Mouse (Mus musculus) midbrain, embryonic 13.5 days (tissue): ENCODE measurements at regions not wholly inside any gene's neighbourhood (a gene's known extent, or its start where the extent isn't known, plus 50 kb on each side); places are given as distances from the start of the nearest gene placed in this dataset.
A peak's percentile ranks its signal among the peaks of the same experiment; 100 is the strongest.
"Not testable (repeated sequence)": the region's sequence is repeated elsewhere in the genome, so short reads cannot be mapped to it uniquely, and the experiment has no call there.

Experiments
- ATAC-seq: fragments of 200-750 bp; cut with Nextera tagmentation; 2 replicates; pipeline ENCODE4 v1.8.0; 2017; ENCODE audit warnings: mild to moderate bottlenecking, moderate TSS enrichment, moderate library complexity
- H3K27ac ChIP-seq: fragments of 300-500 bp; sonication (generic); 2 replicates; pipeline ENCODE4 v1.5.1; 2015; ENCODE audit warnings: inconsistent platforms, mild to moderate bottlenecking, moderate library complexity
- H3K27me3 ChIP-seq: fragments of 300-500 bp; sonication (generic); 2 replicates; pipeline ENCODE4 v1.6.1; 2015; ENCODE audit warnings: mild to moderate bottlenecking, inconsistent platforms
- H3K36me3 ChIP-seq: fragments of 300-500 bp; sonication (generic); 2 replicates; pipeline ENCODE4 v1.6.1; 2015; ENCODE audit warnings: mild to moderate bottlenecking, inconsistent platforms
- H3K4me1 ChIP-seq: fragments of 300-500 bp; sonication (generic); replicated peaks from 2 replicates; pipeline ENCODE4 v1.6.1; 2015; ENCODE audit warnings: inconsistent platforms
- H3K4me2 ChIP-seq: fragments of 300-500 bp; sonication (generic); replicated peaks from 2 replicates; pipeline ENCODE4 v1.6.1; 2015; ENCODE audit warnings: moderate library complexity, mild to moderate bottlenecking, inconsistent platforms
- H3K4me3 ChIP-seq: fragments of 300-500 bp; sonication (generic); replicated peaks from 2 replicates; pipeline ENCODE4 v1.5.1; 2015; ENCODE audit warnings: mild to moderate bottlenecking, inconsistent platforms
- H3K9ac ChIP-seq: fragments of 300-500 bp; sonication (generic); replicated peaks from 2 replicates; pipeline ENCODE4 v1.6.1; 2015; ENCODE audit warnings: mild to moderate bottlenecking, inconsistent platforms
- H3K9me3 ChIP-seq: fragments of 300-500 bp; sonication (generic); 2 replicates; pipeline ENCODE4 v1.6.1; 2016; ENCODE audit warnings: mild to moderate bottlenecking, inconsistent platforms
- WGBS: fragments of 180-500 bp; shearing (Covaris S2); methylation state at CpG from one replicate; pipeline ENCODE4 v1.1.7; 2015; 5-methylcytosine and 5-hydroxymethylcytosine counted together

DNA sequence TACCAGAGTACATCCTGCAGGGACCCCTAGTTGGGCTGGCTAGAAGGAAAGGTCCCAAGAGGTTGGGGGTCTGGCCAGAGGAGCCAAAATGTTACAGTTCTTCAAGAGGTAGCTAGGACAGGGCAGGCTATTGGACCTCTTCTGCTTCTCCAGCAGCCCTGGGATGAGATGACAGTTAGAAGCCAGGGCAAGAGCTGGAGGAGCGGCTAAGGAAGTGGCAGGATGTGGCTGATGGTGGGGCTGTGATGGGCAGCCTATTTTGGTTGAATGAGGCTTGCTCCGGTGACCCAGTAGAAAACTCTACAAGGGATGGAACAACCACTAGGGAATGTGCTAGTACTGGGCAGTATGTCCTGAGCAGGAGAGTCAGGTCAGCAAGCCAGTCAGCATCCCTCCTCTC lies 82.8 kb downstream of the Ddx11 start:
- no peaks in the 10 kb centered on the region for H3K36me3 ChIP-seq
- no peak overlapping the region for H3K4me2 ChIP-seq
- no peak for ATAC-seq
- WGBS = 91% methylated on average over 2 of the region's 2 CpGs
- no peak overlapping the region for H3K9ac ChIP-seq
- H3K9me3 ChIP-seq = no peaks in the 10 kb centered on the region
- H3K27me3 ChIP-seq = no peaks in the 10 kb centered on the region
- no peak overlapping the region for H3K4me3 ChIP-seq
- H3K27ac ChIP-seq = no peak overlapping the region
- no peaks in the 10 kb centered on the region for H3K4me1 ChIP-seq

DNA sequence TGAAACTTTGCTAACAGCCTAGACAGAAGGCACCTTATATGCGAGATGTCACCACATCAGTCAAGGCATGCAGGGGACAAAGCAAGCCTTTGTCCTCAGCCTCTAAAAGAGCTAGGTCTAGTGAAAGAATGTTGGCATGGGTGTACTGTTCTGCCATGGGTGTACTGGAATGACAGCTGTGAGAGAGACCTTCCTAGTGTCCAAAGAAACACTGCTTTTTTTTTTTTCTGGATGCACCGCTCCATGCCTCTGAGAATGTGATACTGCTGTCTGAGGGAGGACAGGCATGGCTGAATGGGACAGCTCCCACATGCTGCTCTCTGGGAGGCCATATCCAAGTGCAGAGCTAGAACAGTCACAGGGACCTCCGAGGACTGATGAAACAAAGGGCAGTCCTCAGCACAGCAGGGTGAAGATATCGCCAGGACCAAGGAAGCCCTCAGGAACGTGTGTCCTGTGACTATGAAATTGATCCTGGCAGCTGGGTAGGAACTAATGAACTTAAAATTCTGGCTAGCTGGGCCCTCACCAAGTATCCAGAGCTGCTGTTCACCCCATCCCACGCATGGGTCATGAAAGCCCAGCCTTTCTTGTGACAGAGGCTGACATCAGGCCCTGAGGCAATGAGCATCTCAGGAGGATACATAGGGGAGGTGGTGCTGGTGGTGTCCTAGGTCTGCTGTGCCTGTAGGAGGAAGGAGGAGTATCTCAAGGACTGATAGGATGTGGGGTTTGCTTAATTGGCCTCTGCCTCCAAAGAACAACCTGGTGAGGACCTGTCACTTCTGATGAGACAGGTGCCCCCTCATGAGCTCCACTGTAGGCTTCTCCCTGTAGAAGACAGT lies 84.6 kb downstream of the Ddx11 start:
- H3K27ac ChIP-seq = not testable (repeated sequence)

DNA sequence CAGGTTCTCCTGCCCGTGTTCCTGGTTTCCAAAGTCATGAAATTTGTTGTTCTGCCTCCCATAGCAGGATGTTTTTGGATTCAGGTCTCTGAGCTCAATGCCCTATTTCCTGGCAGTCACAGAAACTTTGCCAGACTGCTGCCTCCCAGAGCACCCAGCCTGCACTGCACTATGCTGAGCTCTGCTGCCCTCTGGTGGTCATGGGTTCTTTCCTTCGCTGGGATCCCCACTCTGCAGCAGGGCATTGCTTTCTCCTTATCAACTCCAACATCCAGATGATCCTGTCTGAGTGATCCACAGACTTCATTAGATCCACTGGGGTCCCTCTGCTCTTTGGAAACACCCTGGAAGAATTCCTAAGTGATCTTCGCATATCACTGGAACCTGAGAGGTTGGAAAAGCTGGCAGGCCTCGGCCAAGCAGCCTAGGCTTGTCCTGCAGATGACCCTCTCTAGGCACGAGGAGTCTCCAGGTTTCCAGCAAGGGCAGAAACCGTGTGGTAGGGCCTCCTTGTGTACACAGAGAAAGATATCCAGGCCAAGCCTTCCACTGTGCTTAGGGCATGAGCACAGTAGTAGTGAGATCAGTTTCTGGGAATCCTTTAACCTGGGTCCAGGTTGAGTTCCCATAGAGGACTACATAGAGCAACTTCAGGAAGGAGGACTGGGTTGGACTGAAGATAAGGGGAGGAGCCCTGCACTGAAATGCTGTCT lies 85.6 kb downstream of the Ddx11 start:
- H3K4me1 ChIP-seq, H3K27me3 ChIP-seq, H3K9me3 ChIP-seq, H3K36me3 ChIP-seq, H3K9ac ChIP-seq, H3K4me3 ChIP-seq, H3K27ac ChIP-seq, H3K4me2 ChIP-seq: not testable (repeated sequence)
- ATAC-seq = peak; percentile 85
- 44% methylated on average over 3 of the region's 6 CpGs for WGBS

More for the DNA sequence above, 84.6 kb downstream of the Ddx11 start:
- ATAC-seq, H3K36me3 ChIP-seq, H3K9me3 ChIP-seq, H3K4me2 ChIP-seq, H3K4me3 ChIP-seq, H3K9ac ChIP-seq, H3K4me1 ChIP-seq, H3K27me3 ChIP-seq: not testable (repeated sequence)
- 68% methylated on average over 6 of the region's 6 CpGs for WGBS

DNA sequence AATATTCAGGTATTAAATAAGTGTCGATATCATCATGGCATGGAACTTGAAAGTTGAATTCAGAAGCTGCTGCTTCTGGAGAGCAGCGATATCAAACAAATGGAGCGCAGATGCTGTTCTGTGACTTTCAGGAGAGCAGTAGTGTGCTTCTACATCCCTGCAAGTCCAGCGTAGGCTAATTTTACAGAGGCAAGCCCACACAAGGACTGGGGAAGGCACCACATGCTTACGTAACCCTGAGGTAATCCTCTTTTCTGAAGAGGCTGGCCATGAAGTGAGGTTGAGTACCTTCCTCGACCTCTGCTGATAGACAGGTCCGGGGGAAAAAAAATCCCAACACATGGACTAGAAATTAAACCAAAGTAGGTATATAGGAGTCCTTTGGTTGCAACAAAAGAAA lies 88.2 kb downstream of the Ddx11 start:
- Histone ChIP-seq H3K9ac (no peak overlapping the region), H3K4me2 (no peak overlapping the region), H3K9me3 (no peaks in the 10 kb centered on the region), H3K27ac (no peak overlapping the region), H3K4me1 (no peaks in the 10 kb centered on the region), H3K4me3 (no peak overlapping the region), H3K27me3 (no peaks in the 10 kb centered on the region), H3K36me3 (no peaks in the 10 kb centered on the region)
- ATAC-seq = no peak
- 83% methylated on average over 7 of the region's 7 CpGs for WGBS

DNA sequence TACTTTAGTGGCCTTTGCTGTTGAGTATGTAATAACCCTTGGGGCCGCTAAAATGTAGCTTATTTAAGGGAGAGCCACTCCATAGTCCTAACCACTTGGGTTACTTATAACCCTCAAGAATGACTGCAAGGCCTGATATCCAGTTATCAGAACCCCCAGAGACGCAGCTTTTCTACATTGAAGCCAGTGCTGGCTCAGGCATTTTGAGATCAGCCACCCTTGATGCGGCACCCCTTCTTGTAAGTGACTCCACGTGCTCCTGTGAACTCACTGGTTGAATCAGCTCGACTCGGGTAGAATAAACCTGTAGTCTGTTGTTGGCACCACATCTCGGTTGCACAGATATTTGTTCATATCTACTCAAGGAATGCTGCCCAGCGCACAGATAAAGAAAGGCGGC lies 89.3 kb downstream of the Ddx11 start:
- Histone ChIP-seq H3K4me1 (no peaks in the 10 kb centered on the region), H3K27ac (no peak overlapping the region), H3K36me3 (no peaks in the 10 kb centered on the region), H3K4me3 (no peak overlapping the region), H3K27me3 (no peaks in the 10 kb centered on the region), H3K4me2 (no peak overlapping the region), H3K9me3 (no peaks in the 10 kb centered on the region), H3K9ac (no peak overlapping the region)
- 92% methylated on average over 9 of the region's 9 CpGs for WGBS
- no peak for ATAC-seq

DNA sequence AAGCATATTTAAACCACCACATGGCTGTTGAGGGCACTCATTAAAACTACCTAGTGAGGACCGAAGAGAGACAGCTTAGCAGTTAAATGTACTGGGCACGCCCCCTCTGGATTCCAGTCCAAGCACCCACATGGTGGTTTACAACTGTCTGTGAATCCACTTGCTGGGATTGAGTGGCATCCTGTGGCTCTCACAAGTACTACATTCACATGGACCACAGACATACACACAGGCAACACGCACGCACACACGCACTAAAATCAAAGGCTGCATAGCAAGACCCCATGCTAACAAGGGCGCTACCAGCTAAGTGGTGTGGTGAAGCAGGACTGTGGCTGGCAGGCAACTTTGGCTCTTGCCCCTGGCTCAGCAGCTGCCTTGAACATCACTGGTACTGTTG lies 95.0 kb downstream of the Ddx11 start:
- ATAC-seq = no peak

DNA sequence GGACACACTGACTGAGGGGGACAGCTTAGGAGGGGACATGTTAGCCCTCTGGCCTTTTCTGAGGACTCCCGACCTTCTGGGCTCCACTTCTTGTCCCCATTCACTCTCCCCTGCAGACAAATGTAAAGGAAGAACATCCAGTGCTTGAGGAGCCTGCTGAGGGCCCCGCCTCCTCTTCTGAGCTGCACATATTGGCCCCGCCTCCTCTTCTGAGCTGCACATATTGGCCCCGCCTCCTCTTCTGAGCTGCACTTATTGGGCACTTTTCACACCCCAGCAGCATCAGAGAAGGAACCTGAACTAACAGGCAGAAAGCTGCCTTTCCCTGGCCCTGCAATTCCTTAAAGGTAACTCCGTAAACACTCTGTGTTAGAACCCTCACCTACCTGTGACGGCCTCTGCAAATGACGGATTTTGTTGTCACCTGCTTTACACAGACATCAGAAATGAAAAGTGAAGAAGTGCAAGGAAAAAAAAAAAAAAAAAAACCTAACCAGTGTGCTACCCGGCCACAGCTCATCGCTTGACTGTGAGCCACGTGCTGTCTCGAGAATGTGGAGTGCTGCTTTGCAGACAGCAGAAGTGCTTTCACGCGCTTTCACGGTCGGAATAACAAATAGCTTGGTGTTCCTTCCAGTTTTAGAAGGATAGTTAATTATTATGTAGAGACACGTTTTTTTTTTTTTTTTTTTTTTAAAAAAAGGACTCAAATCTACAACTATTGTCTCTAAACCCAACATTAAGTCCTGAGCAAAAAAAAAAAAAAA lies 96.5 kb downstream of the Ddx11 start:
- no peaks in the 10 kb centered on the region for H3K27me3 ChIP-seq
- no peaks in the 10 kb centered on the region for H3K36me3 ChIP-seq
- no peaks in the 10 kb centered on the region for H3K9me3 ChIP-seq
- H3K4me3 ChIP-seq = no peak overlapping the region
- 0 out of 2 replicates have a peak, but pooled peaks cover 3% of the 10 kb centered on the region for H3K4me1 ChIP-seq
- no peak for ATAC-seq
- no peak overlapping the region for H3K27ac ChIP-seq
- WGBS = 58% methylated on average over 16 of the region's 16 CpGs
- no peak overlapping the region for H3K4me2 ChIP-seq
- H3K9ac ChIP-seq = no peak overlapping the region

More for the DNA sequence above, 95.0 kb downstream of the Ddx11 start:
- Histone ChIP-seq H3K27me3 (no peaks in the 10 kb centered on the region), H3K4me3 (no peak overlapping the region), H3K9ac (no peak overlapping the region), H3K27ac (no peak overlapping the region), H3K4me2 (no peak overlapping the region), H3K4me1 (no peaks in the 10 kb centered on the region), H3K9me3 (no peaks in the 10 kb centered on the region), H3K36me3 (no peaks in the 10 kb centered on the region)
- 94% methylated on average over 6 of the region's 6 CpGs for WGBS

DNA sequence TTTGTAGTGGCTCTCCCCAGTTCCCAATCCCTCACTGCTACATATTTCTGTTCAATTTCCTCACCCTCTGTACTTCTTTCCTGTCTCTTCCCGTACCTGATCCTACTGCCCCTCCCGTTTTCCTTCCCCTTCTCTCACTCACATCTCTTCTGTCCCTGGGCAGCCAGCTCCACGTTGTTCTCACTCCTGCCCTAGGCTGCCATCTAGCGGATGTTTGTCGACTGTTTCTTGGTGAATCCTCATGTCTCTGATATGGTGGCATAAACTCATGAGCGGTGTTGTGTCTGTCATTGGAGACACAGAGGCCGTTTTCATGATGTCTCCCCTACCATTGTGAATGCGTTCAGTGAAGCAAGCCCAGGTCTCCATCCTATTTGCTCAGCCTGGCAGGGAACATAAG lies 97.9 kb downstream of the Ddx11 start:
- Histone ChIP-seq H3K27ac (no peak overlapping the region), H3K4me3 (no peak overlapping the region), H3K27me3 (no peaks in the 10 kb centered on the region), H3K4me1 (0 out of 2 replicates have a peak, but pooled peaks cover 7% of the 10 kb centered on the region), H3K36me3 (no peaks in the 10 kb centered on the region), H3K4me2 (peak overlapping the region; percentile 3; the same call in 1 of the 2 replicates), H3K9me3 (no peaks in the 10 kb centered on the region), H3K9ac (no peak overlapping the region)
- peak; percentile 73 for ATAC-seq
- WGBS = 12% methylated on average over 8 of the region's 8 CpGs

DNA sequence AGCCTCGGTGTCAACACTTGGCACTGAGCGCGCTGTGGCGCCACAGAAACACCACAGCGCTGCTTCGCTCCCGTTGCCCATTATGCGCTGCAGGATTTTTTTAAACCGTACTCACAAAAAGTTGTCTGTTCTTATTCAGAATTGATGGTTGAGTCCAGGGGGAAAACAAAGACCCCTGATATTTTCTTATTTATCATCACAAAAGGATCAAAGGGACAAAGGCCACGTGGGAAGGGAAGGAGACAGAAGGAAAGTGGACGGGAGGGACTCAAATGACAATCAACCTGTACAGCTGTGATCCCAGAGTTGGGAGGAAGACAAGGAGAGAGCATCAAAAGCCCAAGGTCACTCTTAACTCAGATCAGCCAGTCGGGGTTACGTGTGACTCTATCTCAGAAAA lies 100.4 kb downstream of the Ddx11 start:
- WGBS = 71% methylated on average over 13 of the region's 13 CpGs
- Histone ChIP-seq H3K4me3 (no peak overlapping the region), H3K36me3 (no peaks in the 10 kb centered on the region), H3K4me1 (0 out of 2 replicates have a peak, but pooled peaks cover 7% of the 10 kb centered on the region), H3K9me3 (no peaks in the 10 kb centered on the region), H3K27me3 (no peaks in the 10 kb centered on the region), H3K9ac (no peak overlapping the region), H3K27ac (no peak overlapping the region), H3K4me2 (no peak overlapping the region)
- ATAC-seq = no peak

DNA sequence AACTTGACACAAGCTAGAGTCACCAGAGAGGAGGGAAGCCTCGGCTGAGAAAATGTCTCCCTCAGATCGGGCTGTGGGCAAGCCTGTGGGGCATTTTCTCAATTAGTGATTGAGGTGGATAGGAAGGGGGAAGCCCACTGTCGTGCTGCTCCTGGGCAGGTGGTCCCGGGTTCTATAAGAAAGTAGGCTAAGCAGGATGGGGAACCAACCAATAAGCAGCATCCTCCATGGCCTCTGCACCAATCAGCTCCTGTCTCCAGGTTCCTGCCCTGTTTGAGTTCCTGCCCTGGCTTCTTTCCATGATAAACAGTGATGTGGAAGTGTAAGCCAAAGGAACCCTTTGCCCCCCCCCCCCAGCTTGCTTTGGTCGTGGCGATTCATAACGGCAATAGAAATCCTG lies 100.9 kb downstream of the Ddx11 start:
- Histone ChIP-seq H3K4me1 (0 out of 2 replicates have a peak, but pooled peaks cover 7% of the 10 kb centered on the region), H3K27me3 (no peaks in the 10 kb centered on the region), H3K36me3 (no peaks in the 10 kb centered on the region), H3K9ac (no peak overlapping the region), H3K4me3 (no peak overlapping the region), H3K9me3 (no peaks in the 10 kb centered on the region), H3K27ac (no peak overlapping the region), H3K4me2 (no peak overlapping the region)
- 72% methylated on average over 7 of the region's 7 CpGs for WGBS
- ATAC-seq = no peak

DNA sequence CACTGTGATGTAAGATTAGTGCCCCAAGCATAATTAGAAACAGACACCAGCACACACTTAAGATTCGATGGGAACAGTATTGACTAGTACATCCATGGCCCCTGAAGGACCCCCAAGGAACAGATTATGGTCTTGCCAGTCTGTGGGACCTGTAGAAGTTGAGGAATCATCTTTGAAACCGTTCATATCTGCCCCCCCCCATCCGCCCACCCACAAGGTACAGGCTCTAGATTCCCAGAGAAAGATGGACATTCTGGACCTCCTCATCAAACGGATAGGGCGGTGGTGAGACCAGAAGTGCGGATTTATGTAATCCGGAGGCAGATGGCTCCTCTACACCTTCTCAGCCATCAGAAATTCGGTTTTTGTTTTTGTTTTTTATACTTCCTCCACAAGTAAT lies 109.1 kb downstream of the Ddx11 start:
- H3K9ac ChIP-seq = no peak overlapping the region
- H3K9me3 ChIP-seq = no peaks in the 10 kb centered on the region
- no peak overlapping the region for H3K4me3 ChIP-seq
- no peaks in the 10 kb centered on the region for H3K36me3 ChIP-seq
- H3K4me2 ChIP-seq = no peak overlapping the region
- no peaks in the 10 kb centered on the region for H3K27me3 ChIP-seq
- ATAC-seq = no peak
- peaks cover 6% of the 10 kb centered on the region for H3K4me1 ChIP-seq
- WGBS = 83% methylated on average over 8 of the region's 8 CpGs
- H3K27ac ChIP-seq = no peak overlapping the region

DNA sequence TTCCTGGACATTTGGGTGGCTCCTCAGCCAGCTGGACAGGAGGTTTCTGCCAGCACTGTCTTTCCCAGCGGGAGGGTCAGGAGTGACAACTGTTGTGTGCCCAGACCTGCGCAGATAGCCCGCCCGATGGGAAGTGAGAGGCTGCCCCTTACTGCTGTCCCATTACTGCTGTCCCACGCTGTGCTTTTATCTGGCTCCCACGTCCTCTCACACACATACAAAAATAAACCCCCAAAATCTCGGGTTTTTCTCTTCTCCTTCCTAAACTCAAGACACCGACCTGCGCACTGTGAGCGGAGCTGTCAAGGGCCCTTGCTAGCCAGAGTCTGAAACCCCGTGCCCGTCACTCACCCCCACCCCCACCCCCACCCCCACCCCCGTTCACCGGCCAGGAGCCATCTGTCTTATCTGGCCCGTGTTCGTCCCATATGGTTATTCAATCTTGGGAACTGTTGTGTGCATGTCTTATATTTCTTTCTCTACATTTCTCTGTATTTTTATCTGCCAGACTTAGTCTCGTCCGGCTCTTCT lies 109.6 kb downstream of the Ddx11 start:
- WGBS = 69% methylated on average over 18 of the region's 18 CpGs
- no peaks in the 10 kb centered on the region for H3K9me3 ChIP-seq
- no peaks in the 10 kb centered on the region for H3K27me3 ChIP-seq
- no peak overlapping the region for H3K4me2 ChIP-seq
- no peak overlapping the region for H3K9ac ChIP-seq
- ATAC-seq = no peak
- no peaks in the 10 kb centered on the region for H3K36me3 ChIP-seq
- no peak overlapping the region for H3K4me3 ChIP-seq
- no peak overlapping the region for H3K27ac ChIP-seq
- H3K4me1 ChIP-seq = peaks cover 6% of the 10 kb centered on the region
